Mouse (Mus musculus): ENCODE measurements around the gene Gm6899. TPM values are rescaled to one million over a fixed set of nuclear protein-coding genes. Genes with fewer than 3 reads are reported as not detected.

Gene Gm6899
- polyA plus RNA-seq (2014; fragmentation: Nextera tagmentation; extraction: Ambion mirVana): not detected in 2 replicates

DNA sequence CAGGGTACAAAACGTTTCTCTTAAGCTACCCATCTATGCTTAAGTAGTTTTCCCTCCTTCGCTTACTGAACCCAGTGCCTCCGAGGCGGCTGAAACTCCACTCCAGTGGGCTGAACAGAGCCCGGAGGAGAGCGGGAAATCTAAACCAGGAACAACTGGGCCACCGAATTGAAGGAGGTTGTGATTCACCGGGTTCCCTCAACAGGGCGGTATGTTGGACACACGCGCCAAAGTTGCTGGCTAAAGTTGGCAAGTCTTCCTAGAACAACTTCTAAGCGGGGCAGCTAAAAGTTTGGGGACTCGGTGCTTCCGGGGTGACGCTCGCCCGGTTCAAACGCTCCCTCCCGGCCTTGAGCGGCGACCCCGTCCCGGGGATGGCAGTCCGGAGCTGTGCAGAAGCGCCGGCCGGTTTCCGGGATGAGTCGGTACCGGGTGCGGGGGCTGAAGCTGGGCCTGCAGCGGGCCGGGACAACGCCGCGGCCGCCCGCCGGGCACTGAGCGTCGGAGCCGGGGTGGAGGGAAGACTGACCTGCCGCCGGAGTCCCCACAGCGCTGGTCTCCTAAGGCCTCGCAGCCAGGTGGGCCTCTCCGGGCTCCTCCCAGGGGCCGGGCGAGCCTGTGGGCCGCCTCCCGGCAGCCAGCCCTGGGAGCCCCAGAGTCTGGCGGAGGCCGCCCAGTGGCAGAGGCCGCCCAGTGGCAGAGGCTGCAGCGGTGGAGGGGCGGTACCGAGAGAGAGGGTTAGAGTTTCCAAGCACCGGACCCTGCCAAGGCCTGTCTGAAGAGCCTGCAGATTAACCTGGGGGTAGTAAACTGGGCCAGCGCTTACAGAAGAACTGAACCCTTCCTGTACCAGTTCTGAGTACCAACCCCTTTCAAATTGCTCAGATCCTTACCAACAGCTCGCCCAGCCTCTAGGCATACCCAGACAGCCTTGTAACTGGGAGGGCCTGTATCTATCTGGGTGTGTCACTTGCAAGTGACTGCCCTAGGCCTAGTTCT lies at the start of gene Gm6899, which contains the start of gene Vrk2:
Gm6899 (plus strand) TSS at position 181 of the 999 bp plus-strand sequence.
Vrk2 (minus strand) TSS at position 939 of the 999 bp plus-strand sequence.
- Histone ChIP-seq H3K27ac (ENCODE audit: low read depth) (peak within 1 kb of the TSS; percentile 86), H3K4me2 (ENCODE audit: low read length) (peak within 1 kb of the TSS; percentile 50), H3K36me3 (ENCODE audit: control insufficient read depth, insufficient read depth, low read length) (no peaks in the 10 kb centered on the region), H3K9ac (ENCODE audit: low read length) (peak within 1 kb of the TSS; percentile 80), H3K27me3 (replicated peaks; ENCODE audit: control insufficient read depth, insufficient read depth, low read length) (no peaks in the 10 kb centered on the region), H3K4me1 (replicated peaks; ENCODE audit: control insufficient read depth, insufficient read depth, low read length) (peaks cover 6% of the 10 kb centered on the region), H3K9me3 (ENCODE audit: control insufficient read depth, low read length) (no peaks in the 10 kb centered on the region), H3K4me3 (ENCODE audit: low read depth, low read length) (peak within 1 kb of the TSS; percentile 63)
- DNase-seq (ENCODE audit: low spot score) (peak; percentile 91), ATAC-seq (replicated peaks; ENCODE audit: low FRiP score, low TSS enrichment, low read depth) (peak; percentile 99)
- WGBS: under 1% methylated on average over 57 of the region's 60 CpGs

- Histone ChIP-seq H3K9me3 (ENCODE audit: control insufficient read depth, low read length) (no peaks in the 10 kb centered on the region), H3K4me1 (replicated peaks; ENCODE audit: control insufficient read depth, insufficient read depth, low read length) (no peaks in the 10 kb centered on the region), H3K9ac (ENCODE audit: low read length) (no peak overlapping the region), H3K36me3 (ENCODE audit: control insufficient read depth, insufficient read depth, low read length) (peaks cover under 1% of the 10 kb centered on the region; the same call in 1 of the 2 replicates), H3K4me2 (ENCODE audit: low read length) (no peak overlapping the region), H3K27ac (ENCODE audit: low read depth) (no peak overlapping the region), H3K27me3 (replicated peaks; ENCODE audit: control insufficient read depth, insufficient read depth, low read length) (no peaks in the 10 kb centered on the region), H3K4me3 (ENCODE audit: low read depth, low read length) (no peak overlapping the region)
- WGBS: 86% methylated on average over 3 of the region's 3 CpGs
- no peak for ATAC-seq (replicated peaks; ENCODE audit: low FRiP score, low TSS enrichment, low read depth)
- no peak for DNase-seq (ENCODE audit: low spot score)
Measured at GRCm38 (mm10) chr11:26551551-26551950, 41.5 kb upstream of the Gm6899 start.

- no peaks in the 10 kb centered on the region for H3K27me3 ChIP-seq (replicated peaks; ENCODE audit: control insufficient read depth, insufficient read depth, low read length)
- DNase-seq (ENCODE audit: low spot score) (no peak), ATAC-seq (replicated peaks; ENCODE audit: low FRiP score, low TSS enrichment, low read depth) (no peak)
- H3K4me2 ChIP-seq (ENCODE audit: low read length): 0 out of 2 replicates have a peak overlapping the region, but pooled peaks have one; percentile 6
- H3K27ac ChIP-seq (ENCODE audit: low read depth): no peak overlapping the region
- no peak overlapping the region for H3K9ac ChIP-seq (ENCODE audit: low read length)
- peaks cover 8% of the 10 kb centered on the region; the same call in 1 of the 2 replicates for H3K4me1 ChIP-seq (replicated peaks; ENCODE audit: control insufficient read depth, insufficient read depth, low read length)
- H3K9me3 ChIP-seq (ENCODE audit: control insufficient read depth, low read length): no peaks in the 10 kb centered on the region
- WGBS: 67% methylated on average over 17 of the region's 17 CpGs
- H3K4me3 ChIP-seq (ENCODE audit: low read depth, low read length): no peak overlapping the region
- no peaks in the 10 kb centered on the region for H3K36me3 ChIP-seq (ENCODE audit: control insufficient read depth, insufficient read depth, low read length)
Measured at GRCm38 (mm10) chr11:26585409-26586366, 7.4 kb upstream of the Gm6899 start.

DNA sequence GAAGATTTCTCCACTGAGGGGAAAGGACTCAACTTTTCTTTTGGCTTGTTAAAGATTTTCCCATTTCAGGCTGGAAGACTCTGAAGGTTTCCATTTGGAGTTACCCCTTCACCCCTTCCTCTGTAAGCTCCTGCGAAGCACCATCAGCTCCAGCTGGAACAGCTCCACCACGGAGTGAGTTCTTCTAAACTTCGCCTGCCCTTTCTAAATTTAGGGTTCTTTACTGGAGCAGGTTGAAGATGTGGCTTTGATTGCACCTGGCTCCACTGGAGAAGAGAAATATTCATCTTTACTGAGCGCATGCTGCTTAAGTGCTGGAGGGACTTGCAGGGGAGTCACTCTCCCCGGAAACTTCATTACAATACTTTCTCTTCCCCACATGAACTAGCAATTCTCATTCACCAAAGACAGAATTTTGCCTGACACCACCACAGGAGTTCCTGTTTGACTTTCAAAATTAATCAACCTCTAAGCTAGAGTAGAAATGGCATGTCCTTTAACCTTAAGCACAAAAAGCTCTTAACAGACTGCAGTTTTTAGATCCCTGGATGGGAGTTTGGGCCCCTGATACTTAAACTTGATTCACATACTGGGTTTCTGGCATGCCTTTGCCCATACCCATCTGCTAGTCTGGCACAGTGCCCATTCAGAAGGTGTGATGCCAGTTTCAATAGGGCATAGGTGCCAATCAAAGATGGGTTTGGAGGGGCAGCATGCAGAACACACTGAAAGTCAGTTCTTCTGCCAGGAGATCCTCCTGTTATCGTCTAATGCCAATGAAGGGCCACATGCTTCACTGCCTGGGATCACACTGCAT lies 6.5 kb upstream of the Gm6899 start:
- Histone ChIP-seq H3K4me3 (ENCODE audit: low read depth, low read length) (no peak overlapping the region), H3K4me2 (ENCODE audit: low read length) (0 out of 2 replicates have a peak overlapping the region, but pooled peaks have one; percentile 6), H3K27ac (ENCODE audit: low read depth) (no peak overlapping the region), H3K27me3 (replicated peaks; ENCODE audit: control insufficient read depth, insufficient read depth, low read length) (no peaks in the 10 kb centered on the region), H3K36me3 (ENCODE audit: control insufficient read depth, insufficient read depth, low read length) (no peaks in the 10 kb centered on the region), H3K4me1 (replicated peaks; ENCODE audit: control insufficient read depth, insufficient read depth, low read length) (peaks cover 8% of the 10 kb centered on the region; the same call in 1 of the 2 replicates), H3K9me3 (ENCODE audit: control insufficient read depth, low read length) (no peaks in the 10 kb centered on the region), H3K9ac (ENCODE audit: low read length) (no peak overlapping the region)
- 50% methylated on average over 6 of the region's 6 CpGs for WGBS
- DNase-seq (ENCODE audit: low spot score): no peak
- no peak for ATAC-seq (replicated peaks; ENCODE audit: low FRiP score, low TSS enrichment, low read depth)

- DNase-seq (ENCODE audit: low spot score) (no peak), ATAC-seq (replicated peaks; ENCODE audit: low FRiP score, low TSS enrichment, low read depth) (no peak)
- WGBS: 100% methylated on average over 1 of the region's 1 CpGs
- H3K27me3 ChIP-seq (replicated peaks; ENCODE audit: control insufficient read depth, insufficient read depth, low read length): no peaks in the 10 kb centered on the region
- H3K4me2 ChIP-seq (ENCODE audit: low read length): no peak overlapping the region
- H3K36me3 ChIP-seq (ENCODE audit: control insufficient read depth, insufficient read depth, low read length): no peaks in the 10 kb centered on the region
- H3K4me1 ChIP-seq (replicated peaks; ENCODE audit: control insufficient read depth, insufficient read depth, low read length): peaks cover 8% of the 10 kb centered on the region; the same call in 1 of the 2 replicates
- H3K4me3 ChIP-seq (ENCODE audit: low read depth, low read length): no peak overlapping the region
- H3K9ac ChIP-seq (ENCODE audit: low read length): no peak overlapping the region
- no peaks in the 10 kb centered on the region for H3K9me3 ChIP-seq (ENCODE audit: control insufficient read depth, low read length)
- H3K27ac ChIP-seq (ENCODE audit: low read depth): no peak overlapping the region
Measured at GRCm38 (mm10) chr11:26587184-26587524, 5.9 kb upstream of the Gm6899 start.

DNA sequence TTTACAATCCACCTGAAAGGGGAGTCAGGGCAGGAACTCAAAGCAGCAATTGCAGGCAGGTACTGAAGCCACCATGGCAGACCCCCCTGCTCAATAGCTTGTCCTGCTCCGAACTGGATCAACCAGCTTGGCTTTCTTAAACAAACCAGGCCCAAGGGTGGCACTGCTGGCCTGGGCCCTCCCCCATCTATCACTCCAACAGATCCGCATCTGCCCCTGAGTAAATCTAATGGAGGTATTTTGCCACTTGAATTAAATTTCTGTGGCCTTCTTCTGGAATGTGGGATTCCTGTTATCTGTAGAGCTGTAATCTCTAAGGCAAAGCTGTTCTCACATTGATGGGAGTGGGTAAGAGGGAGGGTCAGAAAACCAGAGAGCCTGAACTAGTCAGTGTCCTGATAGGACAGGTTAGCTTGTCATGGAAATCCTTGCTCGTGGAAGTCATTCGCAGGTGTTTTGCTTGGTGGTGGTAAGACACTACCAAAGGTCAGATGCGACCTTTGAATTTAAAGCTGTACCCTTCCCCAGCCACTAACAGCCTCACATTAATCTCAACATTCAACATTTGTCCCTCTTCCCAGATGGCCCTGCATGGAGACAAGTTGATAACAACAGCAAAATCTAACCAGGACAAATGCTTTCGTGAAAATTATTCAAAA lies 517 bp upstream of the Gm6899 start:
- H3K27me3 ChIP-seq (replicated peaks; ENCODE audit: control insufficient read depth, insufficient read depth, low read length): no peaks in the 10 kb centered on the region
- H3K27ac ChIP-seq (ENCODE audit: low read depth): peak overlapping the region; percentile 86
- 0 out of 2 replicates have a peak, but pooled peaks have one; percentile 1 for ATAC-seq (replicated peaks; ENCODE audit: low FRiP score, low TSS enrichment, low read depth)
- H3K4me2 ChIP-seq (ENCODE audit: low read length): peak overlapping the region; percentile 50
- peak overlapping the region; percentile 80 for H3K9ac ChIP-seq (ENCODE audit: low read length)
- H3K4me3 ChIP-seq (ENCODE audit: low read depth, low read length): peak overlapping the region; percentile 63
- H3K9me3 ChIP-seq (ENCODE audit: control insufficient read depth, low read length): no peaks in the 10 kb centered on the region
- peaks cover 6% of the 10 kb centered on the region for H3K4me1 ChIP-seq (replicated peaks; ENCODE audit: control insufficient read depth, insufficient read depth, low read length)
- 22% methylated on average over 6 of the region's 6 CpGs for WGBS
- H3K36me3 ChIP-seq (ENCODE audit: control insufficient read depth, insufficient read depth, low read length): no peaks in the 10 kb centered on the region
- peak; percentile 61 for DNase-seq (ENCODE audit: low spot score)

DNA sequence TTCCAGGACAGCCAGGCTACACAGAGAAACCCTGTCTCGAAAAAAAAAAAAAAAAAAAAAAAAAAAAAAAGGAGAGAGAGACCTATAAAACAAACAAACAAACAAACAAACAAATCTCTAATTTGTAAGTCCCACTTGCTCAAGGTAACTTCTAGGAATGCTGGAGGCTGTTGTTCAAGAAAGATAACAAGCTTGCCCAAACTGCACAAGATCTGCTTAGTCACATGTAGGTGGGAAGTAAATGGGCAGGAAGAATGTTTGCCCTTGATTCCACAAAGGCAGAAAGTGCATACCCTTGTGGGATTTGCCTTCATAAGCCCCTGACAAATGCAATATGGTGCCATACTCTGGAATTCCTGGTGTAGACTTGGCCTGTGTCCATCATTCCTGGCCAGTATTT lies 1.4 kb downstream of the Gm6899 start:
- DNase-seq (ENCODE audit: low spot score) (no peak), ATAC-seq (replicated peaks; ENCODE audit: low FRiP score, low TSS enrichment, low read depth) (no peak)
- Histone ChIP-seq H3K4me2 (ENCODE audit: low read length) (no peak overlapping the region), H3K36me3 (ENCODE audit: control insufficient read depth, insufficient read depth, low read length) (no peaks in the 10 kb centered on the region), H3K4me3 (ENCODE audit: low read depth, low read length) (no peak overlapping the region), H3K27ac (ENCODE audit: low read depth) (no peak overlapping the region), H3K9me3 (ENCODE audit: control insufficient read depth, low read length) (no peaks in the 10 kb centered on the region), H3K27me3 (replicated peaks; ENCODE audit: control insufficient read depth, insufficient read depth, low read length) (no peaks in the 10 kb centered on the region), H3K4me1 (replicated peaks; ENCODE audit: control insufficient read depth, insufficient read depth, low read length) (peaks cover 6% of the 10 kb centered on the region), H3K9ac (ENCODE audit: low read length) (no peak overlapping the region)
- WGBS: 100% methylated on average over 1 of the region's 1 CpGs
